Mouse (Mus musculus) layer of hippocampus, adult 6 months (tissue): ENCODE results near the gene Olfr448. TPM values are rescaled to one million over a fixed set of nuclear protein-coding genes. Genes with fewer than 3 reads are reported as not detected.

Experiments used
- long read RNA-seq, 2 experiments: library from polyadenylated mRNA; unstranded; transcript quantifications; one replicate each; pipeline ENCODE4 v2.0.0; 2019 to 2020
- polyA plus RNA-seq: library from polyadenylated mRNA; unstranded; fragments of <200 nt; fragmentation: Nextera tagmentation; gene quantifications from 2 replicates; pipeline ENCODE4 v1.2.3, GENCODE M21; 2021

The Olfr448 gene
- not detected in 2 replicates for polyA plus RNA-seq
- long read RNA-seq, experiment 1, result 0 reads
- long read RNA-seq, experiment 2, result 0 reads

GRCm38 (mm10) chr6:42890141-42890540 lies at the start of gene Olfr448:
Olfr448 (plus strand) TSS chr6:42890441.

GRCm38 (mm10) chr6:42908578-42908977 lies 18.3 kb downstream of the Olfr448 start, which contains the start of gene Olfr447:
Olfr447 (plus strand) TSS chr6:42908878.

GRCm38 (mm10) chr6:42921077-42921476 lies 30.8 kb downstream of the Olfr448 start, which contains the start of gene Olfr446:
Olfr446 (plus strand) TSS chr6:42921377.

Other genes with a start within 250 kb of the Olfr448 start
- gene Tcaf2, start 245.2 kb upstream of the Olfr448 start, polyA plus RNA-seq, result 0.15 and 0.16 TPM in 2 replicates
- gene Tcaf1, start 180.4 kb upstream of the Olfr448 start, polyA plus RNA-seq, result 76.4 and 77.9 TPM in 2 replicates
- not detected in 2 replicates for gene Olfr453, start 151.1 kb upstream of the Olfr448 start, polyA plus RNA-seq
- not detected in 2 replicates for gene Olfr38, start 134.0 kb upstream of the Olfr448 start, polyA plus RNA-seq
- not detected in 2 replicates for gene Olfr452, start 105.3 kb upstream of the Olfr448 start, polyA plus RNA-seq
- not detected in 2 replicates for gene Olfr450, start 78.5 kb upstream of the Olfr448 start, polyA plus RNA-seq
- gene Olfr449, start 56.1 kb upstream of the Olfr448 start, polyA plus RNA-seq, result not detected in 2 replicates
- gene Olfr447, start 18.4 kb downstream of the Olfr448 start, polyA plus RNA-seq, result not detected in 2 replicates
- not detected in 2 replicates for gene Olfr446, start 30.9 kb downstream of the Olfr448 start, polyA plus RNA-seq
- not detected in 2 replicates for gene Olfr444, start 58.6 kb downstream of the Olfr448 start, polyA plus RNA-seq
- not detected in 2 replicates for gene Olfr441, start 215.9 kb downstream of the Olfr448 start, polyA plus RNA-seq